Mouse (Mus musculus) MEL (cell line): ENCODE measurements at regions not wholly inside any gene's neighbourhood (a gene's known extent, or its start where the extent isn't known, plus 50 kb on each side); places are given as distances from the start of the nearest gene placed in this dataset.

Experiments
- CTCF ChIP-seq, 3 experiments: IDR thresholded peaks in 2 of 3; conservative IDR thresholded peaks in 1 of 3; 2 replicates each; pipeline ENCODE4 v1.5.1; 2011 to 2012; ENCODE audit warnings: low read length in 3 of 3, low read depth in 2 of 3, mild to moderate bottlenecking in 2 of 3, improper control_type of control experiment in 1 of 3, inconsistent platforms in 1 of 3, mixed read lengths in 1 of 3, moderate library complexity in 1 of 3; ENCODE audit not compliant: control insufficient read depth in 1 of 3, insufficient read depth in 1 of 3, poor library complexity in 1 of 3, severe bottlenecking in 1 of 3
- EP300 ChIP-seq, 2 experiments: IDR thresholded peaks; 2 replicates each; pipeline ENCODE4 v1.6.1; 2011; ENCODE audit warnings: improper control_type of control experiment in 2 of 2, low read length in 2 of 2, low read depth in 1 of 2, mild to moderate bottlenecking in 1 of 2

DNA sequence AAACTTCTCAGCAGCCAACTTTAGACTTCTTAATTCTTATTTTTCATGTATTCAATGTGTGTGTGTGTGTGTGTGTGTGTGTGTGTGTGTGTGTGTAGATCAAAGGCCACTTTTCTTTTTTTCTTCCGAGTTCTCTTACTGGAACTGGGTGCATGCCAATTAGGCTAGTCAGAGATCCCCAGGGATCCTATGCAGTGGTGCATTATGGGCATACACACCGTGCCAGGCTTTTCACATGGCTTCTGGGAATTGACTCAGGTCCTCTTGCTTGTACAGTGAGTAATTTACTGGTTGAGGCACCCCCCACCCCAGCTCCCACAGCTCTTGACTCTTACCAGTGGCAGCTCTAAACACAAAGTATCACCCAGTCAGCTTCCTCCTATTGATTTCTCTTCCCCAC, 189.3 kb upstream of the Tmtc4 start:
- TF ChIP-seq CTCF (IDR thresholded peaks at IDR 0.05 in 2 of 3, conservative IDR thresholded peaks at IDR 0.05 in 1 of 3; ENCODE audit: control insufficient read depth in 1 of 3, insufficient read depth in 1 of 3, low read depth in 2 of 3, low read length in 3 of 3, poor library complexity in 1 of 3, severe bottlenecking in 1 of 3) = no peak
- TF ChIP-seq EP300 (IDR thresholded peaks at IDR 0.05; ENCODE audit: low read depth in 1 of 2, low read length in 2 of 2) = no peak
